ENCODE assay signal across 9 mouse cellular contexts in the genomic region with DNA sequence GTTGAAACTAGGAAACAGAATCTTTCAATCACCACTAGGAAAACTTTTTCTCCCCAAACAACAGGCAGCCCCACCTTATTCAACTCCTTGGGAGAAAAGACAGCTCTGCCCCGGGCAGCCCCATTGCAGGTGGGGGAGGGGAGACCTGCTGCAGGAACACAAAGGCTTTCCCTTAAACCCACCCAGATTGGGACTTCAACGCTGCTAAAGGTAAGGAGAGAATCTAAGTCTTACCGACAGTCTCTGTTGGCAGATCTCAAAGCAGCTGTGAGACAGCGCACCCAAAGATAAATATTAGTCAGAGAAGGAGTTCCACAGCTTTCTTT. TPM values are rescaled to one million over a fixed set of nuclear protein-coding genes. Genes with fewer than 3 reads are reported as not detected.
DNase-seq lines count a peak whose midpoint lies in the region; ATAC-seq and TF ChIP-seq lines count a peak whose summit lies in the region.
"Had no signal": no experiment of that assay in that cellular context is flagged by ENCODE, and none has a peak within 500 bp of the region (broad histone marks: within the 10 kb centered on the region; RNA-seq: fewer than 3 reads in every experiment).

No protein-coding gene starts in this region.

- no peak overlapping the region for H3K4me3 ChIP-seq in heart, postnatal 0 days (ENCODE audit: low read depth, low read length)
- H3K4me3 ChIP-seq in forebrain, embryonic 12.5 days (replicated peaks): peak overlapping the region; percentile 23
- H3K4me3 ChIP-seq in liver, embryonic 12.5 days: no peak overlapping the region

- no peak for TF ChIP-seq EP300 in heart, postnatal 0 days (IDR thresholded peaks at IDR 0.05; ENCODE audit: low read depth)

- WGBS in heart, postnatal 0 days: 26% methylated on average over 4 of the region's 4 CpGs
- WGBS in forebrain, embryonic 12.5 days: 5% methylated on average over 4 of the region's 4 CpGs
- WGBS in liver, embryonic 12.5 days (ENCODE audit: insufficient replicate concordance): 20% methylated on average over 4 of the region's 4 CpGs

- DNase-seq in heart, postnatal 0 days (ENCODE audit: low spot score): no peak
- DNase-seq in heart, postnatal 10 days: no peak
- DNase-seq in ES-CJ7 (ENCODE audit: low read depth, low spot score): peak; percentile 50
- no peak for DNase-seq in c-Kit-positive CD71-positive TER-119-positive erythroid progenitor cells, embryonic 14.5 days (ENCODE audit: low spot score)
- DNase-seq in adrenal gland, adult (ENCODE audit: inconsistent age in 2 of 2, low spot score in 1 of 2): no peak
- DNase-seq in thymus, postnatal 10 days (ENCODE audit: low spot score in 2 of 2): no peak

- H3K9me3 ChIP-seq in heart, postnatal 0 days (replicated peaks; ENCODE audit: control insufficient read depth, low read length): no peaks in the 10 kb centered on the region
- no peaks in the 10 kb centered on the region for H3K9me3 ChIP-seq in forebrain, embryonic 12.5 days
- H3K9me3 ChIP-seq in liver, embryonic 12.5 days (replicated peaks): no peaks in the 10 kb centered on the region

- H3K9ac ChIP-seq in heart, postnatal 0 days (replicated peaks; ENCODE audit: low read depth, low read length): no peak overlapping the region
- peak overlapping the region; percentile 42; the same call in 1 of the 2 replicates for H3K9ac ChIP-seq in forebrain, embryonic 12.5 days
- H3K9ac ChIP-seq in liver, embryonic 12.5 days: no peak overlapping the region

- H3K27me3 ChIP-seq in heart, postnatal 0 days (ENCODE audit: control insufficient read depth, insufficient read depth, low read length): no peaks in the 10 kb centered on the region
- H3K27me3 ChIP-seq in forebrain, embryonic 12.5 days: no peaks in the 10 kb centered on the region
- no peaks in the 10 kb centered on the region for H3K27me3 ChIP-seq in liver, embryonic 12.5 days (replicated peaks)

- no peaks in the 10 kb centered on the region for H3K36me3 ChIP-seq in heart, postnatal 0 days (replicated peaks; ENCODE audit: control insufficient read depth, insufficient read depth, low read length)
- no peaks in the 10 kb centered on the region for H3K36me3 ChIP-seq in forebrain, embryonic 12.5 days (replicated peaks)
- H3K36me3 ChIP-seq in liver, embryonic 12.5 days: no peaks in the 10 kb centered on the region

- no peak overlapping the region for H3K27ac ChIP-seq in heart, postnatal 0 days (ENCODE audit: low read depth)
- H3K27ac ChIP-seq in forebrain, embryonic 12.5 days: peak overlapping the region; percentile 65; the same call in 1 of the 2 replicates
- H3K27ac ChIP-seq in liver, embryonic 12.5 days: no peak overlapping the region

- intact Hi-C loops in heart, postnatal 10 days (cut with DNase I): no loop called here

- 0 out of 2 replicates have a peak overlapping the region, but pooled peaks have one; percentile 25 for H3K4me2 ChIP-seq in heart, postnatal 0 days (ENCODE audit: low read depth, low read length)
- peak overlapping the region; percentile 47 for H3K4me2 ChIP-seq in forebrain, embryonic 12.5 days
- peak overlapping the region; percentile 15 for H3K4me2 ChIP-seq in liver, embryonic 12.5 days

- no peak for TF ChIP-seq CTCF in heart, postnatal 0 days (IDR thresholded peaks at IDR 0.05; ENCODE audit: low read depth)

- ATAC-seq in heart, postnatal 0 days (ENCODE audit: insufficient read depth, low read depth): no peak
- peak; percentile 92 for ATAC-seq in forebrain, embryonic 12.5 days (ENCODE audit: low FRiP score)
- ATAC-seq in liver, embryonic 12.5 days: no peak

- no peaks in the 10 kb centered on the region for H3K4me1 ChIP-seq in heart, postnatal 0 days (ENCODE audit: control insufficient read depth, insufficient read depth)
- peaks cover 4% of the 10 kb centered on the region; the same call in 1 of the 2 replicates for H3K4me1 ChIP-seq in forebrain, embryonic 12.5 days
- no peaks in the 10 kb centered on the region for H3K4me1 ChIP-seq in liver, embryonic 12.5 days

RNA-seq across cellular contexts. Expression of gene Gm26661, which starts 41.7 kb away (rescaled TPM):
- not detected in 2 replicates for total RNA-seq in heart, postnatal 0 days (2014; rRNA removed; ENCODE audit: low replicate concordance)
- not detected in 2 replicates for polyA plus RNA-seq in heart, postnatal 0 days (2015; fragmentation: Nextera tagmentation; extraction: Ambion mirVana)
- total RNA-seq in heart, postnatal 10 days (2021): not detected
- not detected in 2 replicates for polyA plus RNA-seq in forebrain, embryonic 12.5 days (2016; fragmentation: Nextera tagmentation; extraction: Ambion mirVana)
- polyA plus RNA-seq in liver, embryonic 12.5 days (2016; fragmentation: Nextera tagmentation; extraction: Ambion mirVana): not detected in 2 replicates
- total RNA-seq: ES-E14 had no signal
